Mouse (Mus musculus): ENCODE results near the gene Apbb2. TPM values are rescaled to one million over a fixed set of nuclear protein-coding genes. Genes with fewer than 3 reads are reported as not detected.

Apbb2 gene
- polyA plus RNA-seq, 1 experiment from 2014 or later, result 124 TPM

GRCm38 (mm10) chr5:66543761-66544160 lies 74.8 kb downstream of the Apbb2 start:
- no peak for ATAC-seq (ENCODE audit: low FRiP score, low read depth)
- H3K36me3 ChIP-seq, result no peaks in the 10 kb centered on the region
- H3K4me3 ChIP-seq, result no peak overlapping the region
- H3K9me3 ChIP-seq, result 0 out of 2 replicates have a peak, but pooled peaks cover 5% of the 10 kb centered on the region
- WGBS, result 78% methylated on average over 6 of the region's 6 CpGs
- H3K4me1 ChIP-seq (replicated peaks), result peaks cover 19% of the 10 kb centered on the region
- H3K27ac ChIP-seq (replicated peaks), result no peak overlapping the region
- no peak overlapping the region for H3K9ac ChIP-seq
- no peak overlapping the region for H3K4me2 ChIP-seq
- H3K27me3 ChIP-seq, result no peaks in the 10 kb centered on the region

- no peaks in the 10 kb centered on the region for H3K27me3 ChIP-seq
- H3K4me3 ChIP-seq, result no peak overlapping the region
- H3K4me2 ChIP-seq, result no peak overlapping the region
- H3K9me3 ChIP-seq, result 0 out of 2 replicates have a peak, but pooled peaks cover 2% of the 10 kb centered on the region
- H3K27ac ChIP-seq (replicated peaks), result no peak overlapping the region
- no peak overlapping the region for H3K9ac ChIP-seq
- no peak for ATAC-seq (ENCODE audit: low FRiP score, low read depth)
- 90% methylated on average over 6 of the region's 6 CpGs for WGBS
- peaks cover 19% of the 10 kb centered on the region for H3K4me1 ChIP-seq (replicated peaks)
- no peaks in the 10 kb centered on the region for H3K36me3 ChIP-seq
Observed at GRCm38 (mm10) chr5:66543344-66543743, 75.2 kb downstream of the Apbb2 start.

GRCm38 (mm10) chr5:66542521-66542920 lies 76.1 kb downstream of the Apbb2 start:
- H3K27ac ChIP-seq (replicated peaks), result no peak overlapping the region
- WGBS, result 81% methylated on average over 4 of the region's 4 CpGs
- no peaks in the 10 kb centered on the region for H3K36me3 ChIP-seq
- peaks cover 17% of the 10 kb centered on the region for H3K4me1 ChIP-seq (replicated peaks)
- no peak for ATAC-seq (ENCODE audit: low FRiP score, low read depth)
- no peak overlapping the region for H3K9ac ChIP-seq
- no peak overlapping the region for H3K4me3 ChIP-seq
- H3K27me3 ChIP-seq, result no peaks in the 10 kb centered on the region
- no peak overlapping the region for H3K4me2 ChIP-seq
- no peaks in the 10 kb centered on the region for H3K9me3 ChIP-seq

GRCm38 (mm10) chr5:66541385-66541784 lies 77.2 kb downstream of the Apbb2 start:
- Histone ChIP-seq H3K4me3 (no peak overlapping the region), H3K27ac (replicated peaks) (no peak overlapping the region), H3K9me3 (no peaks in the 10 kb centered on the region), H3K27me3 (no peaks in the 10 kb centered on the region), H3K36me3 (no peaks in the 10 kb centered on the region), H3K4me1 (replicated peaks) (peaks cover 20% of the 10 kb centered on the region), H3K4me2 (no peak overlapping the region), H3K9ac (no peak overlapping the region)
- whole genome bisulfite sequencing, result 81% methylated on average over 4 of the region's 4 CpGs
- no peak for ATAC-seq (ENCODE audit: low FRiP score, low read depth)

GRCm38 (mm10) chr5:66540246-66540645 lies 78.3 kb downstream of the Apbb2 start:
- H3K4me2 ChIP-seq, result no peak overlapping the region
- H3K36me3 ChIP-seq, result no peaks in the 10 kb centered on the region
- peaks cover 21% of the 10 kb centered on the region for H3K4me1 ChIP-seq (replicated peaks)
- H3K27ac ChIP-seq (replicated peaks), result no peak overlapping the region
- no peaks in the 10 kb centered on the region for H3K27me3 ChIP-seq
- H3K4me3 ChIP-seq, result no peak overlapping the region
- no peak overlapping the region for H3K9ac ChIP-seq
- no peaks in the 10 kb centered on the region for H3K9me3 ChIP-seq
- no peak for ATAC-seq (ENCODE audit: low FRiP score, low read depth)
- 97% methylated on average over 4 of the region's 4 CpGs for WGBS

- H3K9me3 ChIP-seq, result no peaks in the 10 kb centered on the region
- no peak overlapping the region for H3K9ac ChIP-seq
- ATAC-seq (ENCODE audit: low FRiP score, low read depth), result no peak
- no peak overlapping the region for H3K27ac ChIP-seq (replicated peaks)
- H3K4me2 ChIP-seq, result no peak overlapping the region
- WGBS, result 78% methylated on average over 7 of the region's 7 CpGs
- no peaks in the 10 kb centered on the region for H3K27me3 ChIP-seq
- H3K4me3 ChIP-seq, result no peak overlapping the region
- H3K36me3 ChIP-seq, result no peaks in the 10 kb centered on the region
- H3K4me1 ChIP-seq (replicated peaks), result peaks cover 29% of the 10 kb centered on the region
Observed at GRCm38 (mm10) chr5:66537811-66538210, 80.8 kb downstream of the Apbb2 start.

- Histone ChIP-seq H3K27ac (replicated peaks) (no peak overlapping the region), H3K27me3 (no peaks in the 10 kb centered on the region), H3K9ac (no peak overlapping the region), H3K4me2 (no peak overlapping the region), H3K4me3 (no peak overlapping the region), H3K9me3 (no peaks in the 10 kb centered on the region), H3K36me3 (no peaks in the 10 kb centered on the region), H3K4me1 (replicated peaks) (peaks cover 30% of the 10 kb centered on the region)
- no peak for ATAC-seq (ENCODE audit: low FRiP score, low read depth)
- WGBS, result 59% methylated on average over 8 of the region's 8 CpGs
Observed at GRCm38 (mm10) chr5:66536696-66537358, 81.8 kb downstream of the Apbb2 start.

GRCm38 (mm10) chr5:66535566-66536236 lies 82.9 kb downstream of the Apbb2 start:
- H3K36me3 ChIP-seq, result no peaks in the 10 kb centered on the region
- H3K9me3 ChIP-seq, result no peaks in the 10 kb centered on the region
- no peak overlapping the region for H3K4me3 ChIP-seq
- H3K4me2 ChIP-seq, result no peak overlapping the region
- 0 out of 2 replicates have a peak overlapping the region, but pooled peaks have one; percentile 49 for H3K27ac ChIP-seq (replicated peaks)
- no peaks in the 10 kb centered on the region for H3K27me3 ChIP-seq
- no peak overlapping the region for H3K9ac ChIP-seq
- peaks cover 30% of the 10 kb centered on the region for H3K4me1 ChIP-seq (replicated peaks)
- 48% methylated on average over 9 of the region's 9 CpGs for WGBS
- no peak for ATAC-seq (ENCODE audit: low FRiP score, low read depth)

GRCm38 (mm10) chr5:66533711-66534425 lies 84.7 kb downstream of the Apbb2 start:
- Histone ChIP-seq H3K9ac (no peak overlapping the region), H3K4me1 (replicated peaks) (peaks cover 31% of the 10 kb centered on the region), H3K27ac (replicated peaks) (no peak overlapping the region), H3K36me3 (no peaks in the 10 kb centered on the region), H3K4me2 (no peak overlapping the region), H3K9me3 (no peaks in the 10 kb centered on the region), H3K4me3 (no peak overlapping the region), H3K27me3 (no peaks in the 10 kb centered on the region)
- 96% methylated on average over 14 of the region's 14 CpGs for WGBS
- no peak for ATAC-seq (ENCODE audit: low FRiP score, low read depth)

GRCm38 (mm10) chr5:66532827-66533226 lies 85.8 kb downstream of the Apbb2 start:
- Histone ChIP-seq H3K9me3 (no peaks in the 10 kb centered on the region), H3K4me3 (no peak overlapping the region), H3K27me3 (no peaks in the 10 kb centered on the region), H3K27ac (replicated peaks) (no peak overlapping the region), H3K9ac (no peak overlapping the region), H3K4me1 (replicated peaks) (peaks cover 35% of the 10 kb centered on the region), H3K4me2 (no peak overlapping the region), H3K36me3 (no peaks in the 10 kb centered on the region)
- ATAC-seq (ENCODE audit: low FRiP score, low read depth), result no peak
- WGBS, result 76% methylated on average over 6 of the region's 6 CpGs

GRCm38 (mm10) chr5:66530361-66530760 lies 88.2 kb downstream of the Apbb2 start:
- Histone ChIP-seq H3K4me1 (replicated peaks) (peaks cover 25% of the 10 kb centered on the region), H3K9me3 (no peaks in the 10 kb centered on the region), H3K36me3 (no peaks in the 10 kb centered on the region), H3K27ac (replicated peaks) (no peak overlapping the region), H3K4me2 (no peak overlapping the region), H3K27me3 (no peaks in the 10 kb centered on the region), H3K4me3 (no peak overlapping the region), H3K9ac (no peak overlapping the region)
- ATAC-seq (ENCODE audit: low FRiP score, low read depth), result no peak
- WGBS, result 91% methylated on average over 4 of the region's 4 CpGs

GRCm38 (mm10) chr5:66529631-66530030 lies 89.0 kb downstream of the Apbb2 start:
- WGBS, result 88% methylated on average over 7 of the region's 7 CpGs
- H3K4me2 ChIP-seq, result no peak overlapping the region
- H3K4me1 ChIP-seq (replicated peaks), result peaks cover 19% of the 10 kb centered on the region
- no peak overlapping the region for H3K9ac ChIP-seq
- no peaks in the 10 kb centered on the region for H3K9me3 ChIP-seq
- H3K27ac ChIP-seq (replicated peaks), result no peak overlapping the region
- H3K4me3 ChIP-seq, result no peak overlapping the region
- H3K36me3 ChIP-seq, result no peaks in the 10 kb centered on the region
- ATAC-seq (ENCODE audit: low FRiP score, low read depth), result no peak
- H3K27me3 ChIP-seq, result no peaks in the 10 kb centered on the region

Measured in hindbrain, embryonic 15.5 days (tissue).